Mouse (Mus musculus) T-helper 2 cell (primary cell): Measurements from ENCODE around the gene Cbr4.

Experiments
- in situ Hi-C: fragments of 300-600 bp; cut with MboI, MseI; formaldehyde crosslinking; loops from one replicate; pipeline ENCODE4 v1.15.1; 2025; ENCODE audit warnings: high pct_unique_total_duplicates

Cbr4 gene

GRCm38 (mm10) chr8:61539828-61540500 is 52.4 kb downstream of the Cbr4 start:
- in situ Hi-C loops = loop anchor here (5.0 to 25.0 kb wide), 2 partner anchors 332 to 903 kb away; partner anchors contain the start of gene Mfap3l

GRCm38 (mm10) chr8:61549585-61549984 is 62.1 kb downstream of the Cbr4 start:
- in situ Hi-C loops = loop anchor here (25.0 kb wide), 1 partner anchor 912 kb away; the partner anchor contains the start of gene Mfap3l

GRCm38 (mm10) chr8:61550006-61550748 is 62.6 kb downstream of the Cbr4 start:
- in situ Hi-C loops = no loop called here

- in situ Hi-C loops = no loop called here
Observed at GRCm38 (mm10) chr8:61552221-61552620, 64.7 kb downstream of the Cbr4 start.

- in situ Hi-C loops = no loop called here
Observed at GRCm38 (mm10) chr8:61552755-61553402, 65.3 kb downstream of the Cbr4 start.

GRCm38 (mm10) chr8:61555343-61555742 is 67.8 kb downstream of the Cbr4 start:
- in situ Hi-C loops = no loop called here

GRCm38 (mm10) chr8:61556219-61556618 is 68.7 kb downstream of the Cbr4 start:
- in situ Hi-C loops = no loop called here
